Mouse (Mus musculus): ENCODE data around the gene Col9a1. TPM values are rescaled to one million over a fixed set of nuclear protein-coding genes. Genes with fewer than 3 reads are reported as not detected.
A peak's percentile ranks its signal among the peaks of the same experiment; 100 is the strongest.

The Col9a1 gene
- 18.5 and 23.8 TPM in 2 replicates for polyA plus RNA-seq (2014; fragmentation: Nextera tagmentation; extraction: Ambion mirVana)

GRCm38 (mm10) chr1:24177224-24177851, at the start of gene Col9a1:
Gene Col9a1 (plus strand): TSS chr1:24177610.
- Histone ChIP-seq H3K27me3 (ENCODE audit: control insufficient read depth, insufficient read depth, low read length) (no peaks in the 10 kb centered on the region), H3K9me3 (replicated peaks; ENCODE audit: control insufficient read depth, low read length) (no peaks in the 10 kb centered on the region), H3K4me3 (ENCODE audit: low read depth, low read length) (no peak within 1 kb of the TSS), H3K36me3 (ENCODE audit: control insufficient read depth, insufficient read depth, low read length) (no peaks in the 10 kb centered on the region), H3K9ac (ENCODE audit: low read depth, low read length) (no peak within 1 kb of the TSS), H3K4me2 (no peak within 1 kb of the TSS), H3K4me1 (ENCODE audit: control insufficient read depth, insufficient read depth, low read length) (no peaks in the 10 kb centered on the region), H3K27ac (ENCODE audit: low read depth, low read length) (no peak within 1 kb of the TSS)
- 73% methylated on average over 6 of the region's 6 CpGs for WGBS (ENCODE audit: insufficient replicate concordance)
- ATAC-seq (replicated peaks; ENCODE audit: insufficient number of reproducible peaks, low FRiP score, low TSS enrichment), result no peak

GRCm38 (mm10) chr1:24127866-24128265, 49.5 kb upstream of the Col9a1 start:
- ATAC-seq (replicated peaks; ENCODE audit: insufficient number of reproducible peaks, low FRiP score, low TSS enrichment), result no peak
- no peak overlapping the region for H3K9ac ChIP-seq (ENCODE audit: low read depth, low read length)
- no peaks in the 10 kb centered on the region for H3K27me3 ChIP-seq (ENCODE audit: control insufficient read depth, insufficient read depth, low read length)
- no peaks in the 10 kb centered on the region for H3K9me3 ChIP-seq (replicated peaks; ENCODE audit: control insufficient read depth, low read length)
- H3K36me3 ChIP-seq (ENCODE audit: control insufficient read depth, insufficient read depth, low read length), result no peaks in the 10 kb centered on the region
- H3K4me3 ChIP-seq (ENCODE audit: low read depth, low read length), result no peak overlapping the region
- H3K27ac ChIP-seq (ENCODE audit: low read depth, low read length), result no peak overlapping the region
- no peak overlapping the region for H3K4me2 ChIP-seq
- 67% methylated on average over 6 of the region's 6 CpGs for WGBS (ENCODE audit: insufficient replicate concordance)
- H3K4me1 ChIP-seq (ENCODE audit: control insufficient read depth, insufficient read depth, low read length), result no peaks in the 10 kb centered on the region

- Histone ChIP-seq H3K4me2 (peak overlapping the region; percentile 32), H3K4me1 (ENCODE audit: control insufficient read depth, insufficient read depth, low read length) (no peaks in the 10 kb centered on the region), H3K27me3 (ENCODE audit: control insufficient read depth, insufficient read depth, low read length) (no peaks in the 10 kb centered on the region), H3K4me3 (ENCODE audit: low read depth, low read length) (no peak overlapping the region), H3K9ac (ENCODE audit: low read depth, low read length) (no peak overlapping the region), H3K9me3 (replicated peaks; ENCODE audit: control insufficient read depth, low read length) (no peaks in the 10 kb centered on the region), H3K36me3 (ENCODE audit: control insufficient read depth, insufficient read depth, low read length) (no peaks in the 10 kb centered on the region), H3K27ac (ENCODE audit: low read depth, low read length) (no peak overlapping the region)
- 31% methylated on average over 19 of the region's 19 CpGs for WGBS (ENCODE audit: insufficient replicate concordance)
- ATAC-seq (replicated peaks; ENCODE audit: insufficient number of reproducible peaks, low FRiP score, low TSS enrichment), result no peak
Observed at GRCm38 (mm10) chr1:24133853-24134252, 43.6 kb upstream of the Col9a1 start.

- Histone ChIP-seq H3K9ac (ENCODE audit: low read depth, low read length) (no peak overlapping the region), H3K27me3 (ENCODE audit: control insufficient read depth, insufficient read depth, low read length) (no peaks in the 10 kb centered on the region), H3K4me3 (ENCODE audit: low read depth, low read length) (no peak overlapping the region), H3K4me2 (no peak overlapping the region), H3K4me1 (ENCODE audit: control insufficient read depth, insufficient read depth, low read length) (no peaks in the 10 kb centered on the region), H3K9me3 (replicated peaks; ENCODE audit: control insufficient read depth, low read length) (no peaks in the 10 kb centered on the region), H3K36me3 (ENCODE audit: control insufficient read depth, insufficient read depth, low read length) (no peaks in the 10 kb centered on the region), H3K27ac (ENCODE audit: low read depth, low read length) (no peak overlapping the region)
- WGBS (ENCODE audit: insufficient replicate concordance), result 5% methylated on average over 1 of the region's 1 CpGs
- no peak for ATAC-seq (replicated peaks; ENCODE audit: insufficient number of reproducible peaks, low FRiP score, low TSS enrichment)
Observed at GRCm38 (mm10) chr1:24134792-24135191, 42.6 kb upstream of the Col9a1 start.

- Histone ChIP-seq H3K4me3 (ENCODE audit: low read depth, low read length) (no peak overlapping the region), H3K4me1 (ENCODE audit: control insufficient read depth, insufficient read depth, low read length) (no peaks in the 10 kb centered on the region), H3K9me3 (replicated peaks; ENCODE audit: control insufficient read depth, low read length) (no peaks in the 10 kb centered on the region), H3K27me3 (ENCODE audit: control insufficient read depth, insufficient read depth, low read length) (no peaks in the 10 kb centered on the region), H3K4me2 (no peak overlapping the region), H3K27ac (ENCODE audit: low read depth, low read length) (no peak overlapping the region), H3K9ac (ENCODE audit: low read depth, low read length) (no peak overlapping the region), H3K36me3 (ENCODE audit: control insufficient read depth, insufficient read depth, low read length) (no peaks in the 10 kb centered on the region)
- 7% methylated on average over 3 of the region's 3 CpGs for WGBS (ENCODE audit: insufficient replicate concordance)
- no peak for ATAC-seq (replicated peaks; ENCODE audit: insufficient number of reproducible peaks, low FRiP score, low TSS enrichment)
Observed at GRCm38 (mm10) chr1:24137133-24137532, 40.3 kb upstream of the Col9a1 start.

- Histone ChIP-seq H3K9me3 (replicated peaks; ENCODE audit: control insufficient read depth, low read length) (no peaks in the 10 kb centered on the region), H3K4me3 (ENCODE audit: low read depth, low read length) (no peak overlapping the region), H3K36me3 (ENCODE audit: control insufficient read depth, insufficient read depth, low read length) (no peaks in the 10 kb centered on the region), H3K9ac (ENCODE audit: low read depth, low read length) (no peak overlapping the region), H3K27me3 (ENCODE audit: control insufficient read depth, insufficient read depth, low read length) (no peaks in the 10 kb centered on the region), H3K27ac (ENCODE audit: low read depth, low read length) (no peak overlapping the region), H3K4me1 (ENCODE audit: control insufficient read depth, insufficient read depth, low read length) (no peaks in the 10 kb centered on the region), H3K4me2 (no peak overlapping the region)
- ATAC-seq (replicated peaks; ENCODE audit: insufficient number of reproducible peaks, low FRiP score, low TSS enrichment), result no peak
- WGBS (ENCODE audit: insufficient replicate concordance), result 81% methylated on average over 6 of the region's 6 CpGs
Observed at GRCm38 (mm10) chr1:24140555-24140954, 36.9 kb upstream of the Col9a1 start.

- ATAC-seq (replicated peaks; ENCODE audit: insufficient number of reproducible peaks, low FRiP score, low TSS enrichment), result no peak
- no peak overlapping the region for H3K4me2 ChIP-seq
Observed at GRCm38 (mm10) chr1:24143504-24143903, 33.9 kb upstream of the Col9a1 start.

GRCm38 (mm10) chr1:24157751-24158150, 19.7 kb upstream of the Col9a1 start:
- Histone ChIP-seq H3K4me2 (no peak overlapping the region), H3K36me3 (ENCODE audit: control insufficient read depth, insufficient read depth, low read length) (no peaks in the 10 kb centered on the region), H3K27me3 (ENCODE audit: control insufficient read depth, insufficient read depth, low read length) (no peaks in the 10 kb centered on the region), H3K27ac (ENCODE audit: low read depth, low read length) (no peak overlapping the region), H3K4me3 (ENCODE audit: low read depth, low read length) (no peak overlapping the region), H3K9me3 (replicated peaks; ENCODE audit: control insufficient read depth, low read length) (no peaks in the 10 kb centered on the region; the same call in none of the 2 replicates), H3K4me1 (ENCODE audit: control insufficient read depth, insufficient read depth, low read length) (no peaks in the 10 kb centered on the region), H3K9ac (ENCODE audit: low read depth, low read length) (no peak overlapping the region)
- 84% methylated on average over 5 of the region's 5 CpGs for WGBS (ENCODE audit: insufficient replicate concordance)
- no peak for ATAC-seq (replicated peaks; ENCODE audit: insufficient number of reproducible peaks, low FRiP score, low TSS enrichment)

More at GRCm38 (mm10) chr1:24143504-24143903, 33.9 kb upstream of the Col9a1 start:
- Histone ChIP-seq H3K9ac (ENCODE audit: low read depth, low read length) (no peak overlapping the region), H3K4me1 (ENCODE audit: control insufficient read depth, insufficient read depth, low read length) (no peaks in the 10 kb centered on the region), H3K4me3 (ENCODE audit: low read depth, low read length) (no peak overlapping the region), H3K9me3 (replicated peaks; ENCODE audit: control insufficient read depth, low read length) (no peaks in the 10 kb centered on the region), H3K27ac (ENCODE audit: low read depth, low read length) (no peak overlapping the region), H3K36me3 (ENCODE audit: control insufficient read depth, insufficient read depth, low read length) (no peaks in the 10 kb centered on the region), H3K27me3 (ENCODE audit: control insufficient read depth, insufficient read depth, low read length) (no peaks in the 10 kb centered on the region)
- 85% methylated on average over 8 of the region's 8 CpGs for WGBS (ENCODE audit: insufficient replicate concordance)

- no peak overlapping the region for H3K27ac ChIP-seq (ENCODE audit: low read depth, low read length)
- H3K4me2 ChIP-seq, result no peak overlapping the region
- no peak for ATAC-seq (replicated peaks; ENCODE audit: insufficient number of reproducible peaks, low FRiP score, low TSS enrichment)
- H3K4me3 ChIP-seq (ENCODE audit: low read depth, low read length), result no peak overlapping the region
- no peaks in the 10 kb centered on the region for H3K9me3 ChIP-seq (replicated peaks; ENCODE audit: control insufficient read depth, low read length)
- H3K4me1 ChIP-seq (ENCODE audit: control insufficient read depth, insufficient read depth, low read length), result no peaks in the 10 kb centered on the region
- no peak overlapping the region for H3K9ac ChIP-seq (ENCODE audit: low read depth, low read length)
- H3K27me3 ChIP-seq (ENCODE audit: control insufficient read depth, insufficient read depth, low read length), result no peaks in the 10 kb centered on the region
- no peaks in the 10 kb centered on the region for H3K36me3 ChIP-seq (ENCODE audit: control insufficient read depth, insufficient read depth, low read length)
- 39% methylated on average over 6 of the region's 6 CpGs for WGBS (ENCODE audit: insufficient replicate concordance)
Observed at GRCm38 (mm10) chr1:24169410-24169809, 8.0 kb upstream of the Col9a1 start.
